In genomic region chr11:75794602-75795320, GRCm38 (mm10) we compare ENCODE assay signal across 9 mouse cellular contexts. TPM values are rescaled to one million over a fixed set of nuclear protein-coding genes. Genes with fewer than 3 reads are reported as not detected.
DNase-seq lines count a peak whose midpoint lies in the region; ATAC-seq lines count a peak whose summit lies in the region.
"Had no signal": no experiment of that assay in that cellular context is flagged by ENCODE, and none has a peak within 500 bp of the region (broad histone marks: within the 10 kb centered on the region; RNA-seq: fewer than 3 reads in every experiment).

No protein-coding gene starts in this region.

- peak overlapping the region; percentile 62 for H3K9ac ChIP-seq in forebrain, embryonic 13.5 days
- H3K9ac ChIP-seq in limb, embryonic 12.5 days (replicated peaks), result peak overlapping the region; percentile 64
- H3K9ac ChIP-seq in neural tube, embryonic 15.5 days (replicated peaks), result peak overlapping the region; percentile 56

- no peaks in the 10 kb centered on the region for H3K9me3 ChIP-seq in forebrain, embryonic 13.5 days (replicated peaks)
- peaks cover 3% of the 10 kb centered on the region; the same call in 1 of the 2 replicates for H3K9me3 ChIP-seq in limb, embryonic 12.5 days
- no peaks in the 10 kb centered on the region for H3K9me3 ChIP-seq in neural tube, embryonic 15.5 days (replicated peaks)

- WGBS in forebrain, embryonic 13.5 days, result 9% methylated on average over 39 of the region's 45 CpGs
- 6% methylated on average over 43 of the region's 45 CpGs for whole genome bisulfite sequencing in limb, embryonic 12.5 days
- 6% methylated on average over 32 of the region's 45 CpGs for WGBS in neural tube, embryonic 15.5 days

- peak; percentile 29 for DNase-seq in kidney, postnatal 14 days
- DNase-seq in kidney, adult 18-20 months, result no peak
- no peak for DNase-seq in right cerebral cortex, adult 18-20 months
- DNase-seq in thymus, postnatal 14 days, result no peak
- no peak for DNase-seq in gastrocnemius, postnatal 36 days
- DNase-seq: gastrocnemius, postnatal 25 days had no signal

- peaks cover 17% of the 10 kb centered on the region for H3K4me1 ChIP-seq in forebrain, embryonic 13.5 days
- peaks cover 16% of the 10 kb centered on the region for H3K4me1 ChIP-seq in limb, embryonic 12.5 days (replicated peaks)
- H3K4me1 ChIP-seq in neural tube, embryonic 15.5 days, result peaks cover 19% of the 10 kb centered on the region

- H3K27ac ChIP-seq in forebrain, embryonic 13.5 days, result no peak overlapping the region
- H3K27ac ChIP-seq in limb, embryonic 12.5 days, result no peak overlapping the region
- no peak overlapping the region for H3K27ac ChIP-seq in neural tube, embryonic 15.5 days (replicated peaks)

- intact Hi-C loops in gastrocnemius, postnatal 36 days (cut with DNase I), result no loop called here

- peak overlapping the region; percentile 67 for H3K4me2 ChIP-seq in forebrain, embryonic 13.5 days
- H3K4me2 ChIP-seq in limb, embryonic 12.5 days, result peak overlapping the region; percentile 75
- H3K4me2 ChIP-seq in neural tube, embryonic 15.5 days, result peak overlapping the region; percentile 73

- no peaks in the 10 kb centered on the region for H3K36me3 ChIP-seq in forebrain, embryonic 13.5 days (ENCODE audit: poor library complexity, severe bottlenecking)
- H3K36me3 ChIP-seq in limb, embryonic 12.5 days, result no peaks in the 10 kb centered on the region
- no peaks in the 10 kb centered on the region for H3K36me3 ChIP-seq in neural tube, embryonic 15.5 days

- H3K4me3 ChIP-seq in forebrain, embryonic 13.5 days, result peak overlapping the region; percentile 47
- H3K4me3 ChIP-seq in limb, embryonic 12.5 days (replicated peaks), result peak overlapping the region; percentile 53
- peak overlapping the region; percentile 52 for H3K4me3 ChIP-seq in neural tube, embryonic 15.5 days (replicated peaks)

- peaks cover 68% of the 10 kb centered on the region for H3K27me3 ChIP-seq in forebrain, embryonic 13.5 days
- H3K27me3 ChIP-seq in limb, embryonic 12.5 days, result peaks cover 94% of the 10 kb centered on the region
- peaks cover 49% of the 10 kb centered on the region for H3K27me3 ChIP-seq in neural tube, embryonic 15.5 days (replicated peaks)

- no peak for ATAC-seq in forebrain, embryonic 13.5 days
- ATAC-seq in limb, embryonic 12.5 days (ENCODE audit: insufficient number of reproducible peaks, insufficient read depth, low FRiP score, low TSS enrichment, low read depth), result no peak
- no peak for ATAC-seq in neural tube, embryonic 15.5 days (ENCODE audit: low FRiP score)

RNA-seq across cellular contexts. Expression of gene Doc2b, which starts 1.1 kb away (rescaled TPM):
- polyA plus RNA-seq in forebrain, embryonic 13.5 days (2015; fragmentation: Nextera tagmentation; extraction: Ambion mirVana), result 0.92 and 1.2 TPM in 2 replicates
- 0.59 and 0.79 TPM in 2 replicates for polyA plus RNA-seq in limb, embryonic 12.5 days (2016; fragmentation: Nextera tagmentation; extraction: Ambion mirVana)
- 2.5 and 2.8 TPM in 2 replicates for polyA plus RNA-seq in neural tube, embryonic 15.5 days (2015; fragmentation: Nextera tagmentation; extraction: Ambion mirVana)
- total RNA-seq in gastrocnemius, postnatal 36 days (2021), result 1 to 10 TPM in 1 of 2 experiments, under 1 TPM in 1; 0.84 to 1.1 TPM
